18 mouse cellular contexts compared by ENCODE assay signal in the genomic region with DNA sequence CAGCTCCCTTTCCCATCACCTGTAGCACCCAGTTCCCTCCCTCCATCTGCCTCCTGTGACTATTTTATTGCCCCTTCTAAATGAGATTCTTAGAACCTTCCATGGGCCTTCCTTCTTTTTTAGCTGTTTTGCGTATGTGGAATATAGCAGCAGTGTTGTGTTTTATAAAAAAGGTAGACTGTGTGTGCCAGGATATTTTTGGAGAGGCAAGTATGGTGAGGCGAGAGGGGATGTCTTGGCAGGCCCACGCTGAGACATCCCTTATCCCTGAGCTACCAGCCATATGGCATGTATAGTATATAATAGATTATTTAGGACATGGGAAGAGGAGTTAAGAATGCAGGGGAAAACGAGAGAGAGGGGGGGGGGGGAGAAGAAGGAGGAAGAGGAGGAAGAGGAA.
"Had no signal": no experiment of that assay in that cellular context is flagged by ENCODE, and none has a peak within 500 bp of the region (broad histone marks: within the 10 kb centered on the region; RNA-seq: fewer than 3 reads in every experiment).

No protein-coding gene starts in this region.

- DNase-seq: kidney, adult 2 months; kidney, postnatal 25 days; layer of hippocampus, adult 9-11 months; liver, embryonic 13.5 days; lung, adult 2 months; lung, postnatal 14 days; thymus, adult 2 months; thymus, postnatal 14 days; thymus, postnatal 4 days had no signal

- H3K4me3 ChIP-seq: layer of hippocampus, adult 2 months; liver, embryonic 13.5 days; midbrain, embryonic 12.5 days; midbrain, embryonic 15.5 days; neural tube, embryonic 12.5 days; neural tube, embryonic 15.5 days had no signal

- H3K27ac ChIP-seq: kidney, postnatal 0 days; layer of hippocampus, adult 2 months; liver, embryonic 13.5 days; macrophage; midbrain, embryonic 12.5 days; midbrain, embryonic 15.5 days; neural tube, embryonic 12.5 days; neural tube, embryonic 15.5 days had no signal

- ATAC-seq: inflammation-experienced regulatory T-cells, adult 6 months; intestine, embryonic 16.5 days; midbrain, embryonic 15.5 days had no signal
